Mouse (Mus musculus): ENCODE measurements around the gene Chd9. TPM values are rescaled to one million over a fixed set of nuclear protein-coding genes. Genes with fewer than 3 reads are reported as not detected.

The Chd9 gene
- polyA plus RNA-seq, 1 experiment: 882 TPM

GRCm38 (mm10) chr8:90816061-90816882, 11.9 kb upstream of the Chd9 start:
- DNase-seq: no peak
- H3K27me3 ChIP-seq (ENCODE audit: control insufficient read depth, insufficient read depth, low read length): no peaks in the 10 kb centered on the region
- 50% methylated on average over 23 of the region's 23 CpGs for WGBS
- TF ChIP-seq CTCF (IDR thresholded peaks at IDR 0.05; ENCODE audit: borderline replicate concordance, insufficient read depth, low read depth, low read length) (no peak), POLR2A (IDR thresholded peaks at IDR 0.05; ENCODE audit: borderline replicate concordance, insufficient read depth, low read length) (no peak)
- H3K27ac ChIP-seq (ENCODE audit: insufficient read depth, low read length): no peak overlapping the region
- H3K4me1 ChIP-seq (ENCODE audit: control insufficient read depth, insufficient read depth, low read length): no peaks in the 10 kb centered on the region
- H3K4me3 ChIP-seq (replicated peaks; ENCODE audit: insufficient read depth, low read depth, low read length): peak overlapping the region; percentile 21

GRCm38 (mm10) chr8:90817293-90817692, 10.9 kb upstream of the Chd9 start, which contains the start of gene Gm19935:
Gene Gm19935 (minus strand): TSS chr8:90817393.
- WGBS: 81% methylated on average over 2 of the region's 2 CpGs

GRCm38 (mm10) chr8:90819561-90820320, 8.4 kb upstream of the Chd9 start:
- 86% methylated on average over 9 of the region's 9 CpGs for WGBS
- no peak for TF ChIP-seq POLR2A (IDR thresholded peaks at IDR 0.05; ENCODE audit: borderline replicate concordance, insufficient read depth, low read length)
- no peak for TF ChIP-seq CTCF (IDR thresholded peaks at IDR 0.05; ENCODE audit: borderline replicate concordance, insufficient read depth, low read depth, low read length)
- H3K27ac ChIP-seq (ENCODE audit: insufficient read depth, low read length): no peak overlapping the region
- no peaks in the 10 kb centered on the region for H3K4me1 ChIP-seq (ENCODE audit: control insufficient read depth, insufficient read depth, low read length)
- DNase-seq: no peak
- H3K4me3 ChIP-seq (replicated peaks; ENCODE audit: insufficient read depth, low read depth, low read length): no peak overlapping the region
- H3K27me3 ChIP-seq (ENCODE audit: control insufficient read depth, insufficient read depth, low read length): no peaks in the 10 kb centered on the region

More at GRCm38 (mm10) chr8:90817293-90817692, 10.9 kb upstream of the Chd9 start, which contains the start of gene Gm19935:
- H3K27me3 ChIP-seq (ENCODE audit: control insufficient read depth, insufficient read depth, low read length): no peaks in the 10 kb centered on the region
- H3K27ac ChIP-seq (ENCODE audit: insufficient read depth, low read length): no peak within 1 kb of the TSS
- peak within 1 kb of the TSS; percentile 21 for H3K4me3 ChIP-seq (replicated peaks; ENCODE audit: insufficient read depth, low read depth, low read length)
- H3K4me1 ChIP-seq (ENCODE audit: control insufficient read depth, insufficient read depth, low read length): no peaks in the 10 kb centered on the region
- TF ChIP-seq POLR2A (IDR thresholded peaks at IDR 0.05; ENCODE audit: borderline replicate concordance, insufficient read depth, low read length) (no peak), CTCF (IDR thresholded peaks at IDR 0.05; ENCODE audit: borderline replicate concordance, insufficient read depth, low read depth, low read length) (no peak)
- no peak for DNase-seq

GRCm38 (mm10) chr8:90820321-90820696, 7.8 kb upstream of the Chd9 start:
- H3K27me3 ChIP-seq (ENCODE audit: control insufficient read depth, insufficient read depth, low read length): no peaks in the 10 kb centered on the region
- no peak overlapping the region for H3K27ac ChIP-seq (ENCODE audit: insufficient read depth, low read length)
- 92% methylated on average over 4 of the region's 4 CpGs for WGBS
- no peak overlapping the region for H3K4me3 ChIP-seq (replicated peaks; ENCODE audit: insufficient read depth, low read depth, low read length)
- no peak for DNase-seq
- no peak for TF ChIP-seq CTCF (IDR thresholded peaks at IDR 0.05; ENCODE audit: borderline replicate concordance, insufficient read depth, low read depth, low read length)
- TF ChIP-seq POLR2A (IDR thresholded peaks at IDR 0.05; ENCODE audit: borderline replicate concordance, insufficient read depth, low read length): no peak
- H3K4me1 ChIP-seq (ENCODE audit: control insufficient read depth, insufficient read depth, low read length): no peaks in the 10 kb centered on the region

DNA sequence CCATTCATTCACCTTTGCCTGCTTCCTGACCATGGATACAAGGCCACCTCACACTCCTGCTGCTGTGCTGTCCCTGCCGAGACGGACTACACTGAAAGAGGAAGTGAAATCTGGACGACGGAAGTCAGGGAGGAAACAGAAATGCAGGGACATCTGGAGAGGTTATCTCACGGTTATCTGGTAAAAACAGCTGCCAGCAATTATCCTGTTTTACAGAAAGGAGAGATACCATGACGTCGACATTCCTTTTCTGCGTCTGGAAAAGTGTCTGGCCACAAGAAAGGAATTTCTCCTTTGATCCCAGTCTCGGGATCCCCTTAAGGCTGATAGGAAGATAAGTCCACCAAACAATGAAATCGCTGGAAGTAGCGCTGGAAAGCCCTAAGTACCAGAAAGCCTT, 5.7 kb upstream of the Chd9 start:
- no peak overlapping the region for H3K4me3 ChIP-seq (replicated peaks; ENCODE audit: insufficient read depth, low read depth, low read length)
- 72% methylated on average over 11 of the region's 11 CpGs for WGBS
- no peak overlapping the region for H3K27ac ChIP-seq (ENCODE audit: insufficient read depth, low read length)
- H3K4me1 ChIP-seq (ENCODE audit: control insufficient read depth, insufficient read depth, low read length): no peaks in the 10 kb centered on the region
- DNase-seq: no peak
- no peak for TF ChIP-seq POLR2A (IDR thresholded peaks at IDR 0.05; ENCODE audit: borderline replicate concordance, insufficient read depth, low read length)
- no peak for TF ChIP-seq CTCF (IDR thresholded peaks at IDR 0.05; ENCODE audit: borderline replicate concordance, insufficient read depth, low read depth, low read length)
- H3K27me3 ChIP-seq (ENCODE audit: control insufficient read depth, insufficient read depth, low read length): no peaks in the 10 kb centered on the region

- no peak for DNase-seq
- WGBS: 88% methylated on average over 9 of the region's 9 CpGs
- Histone ChIP-seq H3K27me3 (ENCODE audit: control insufficient read depth, insufficient read depth, low read length) (no peaks in the 10 kb centered on the region), H3K27ac (ENCODE audit: insufficient read depth, low read length) (no peak overlapping the region), H3K4me3 (replicated peaks; ENCODE audit: insufficient read depth, low read depth, low read length) (no peak overlapping the region), H3K4me1 (ENCODE audit: control insufficient read depth, insufficient read depth, low read length) (no peaks in the 10 kb centered on the region; the same call in 1 of the 2 replicates)
- no peak for TF ChIP-seq POLR2A (IDR thresholded peaks at IDR 0.05; ENCODE audit: borderline replicate concordance, insufficient read depth, low read length)
- no peak for TF ChIP-seq CTCF (IDR thresholded peaks at IDR 0.05; ENCODE audit: borderline replicate concordance, insufficient read depth, low read depth, low read length)
Measured at GRCm38 (mm10) chr8:90825459-90825871, 2.7 kb upstream of the Chd9 start.

DNA sequence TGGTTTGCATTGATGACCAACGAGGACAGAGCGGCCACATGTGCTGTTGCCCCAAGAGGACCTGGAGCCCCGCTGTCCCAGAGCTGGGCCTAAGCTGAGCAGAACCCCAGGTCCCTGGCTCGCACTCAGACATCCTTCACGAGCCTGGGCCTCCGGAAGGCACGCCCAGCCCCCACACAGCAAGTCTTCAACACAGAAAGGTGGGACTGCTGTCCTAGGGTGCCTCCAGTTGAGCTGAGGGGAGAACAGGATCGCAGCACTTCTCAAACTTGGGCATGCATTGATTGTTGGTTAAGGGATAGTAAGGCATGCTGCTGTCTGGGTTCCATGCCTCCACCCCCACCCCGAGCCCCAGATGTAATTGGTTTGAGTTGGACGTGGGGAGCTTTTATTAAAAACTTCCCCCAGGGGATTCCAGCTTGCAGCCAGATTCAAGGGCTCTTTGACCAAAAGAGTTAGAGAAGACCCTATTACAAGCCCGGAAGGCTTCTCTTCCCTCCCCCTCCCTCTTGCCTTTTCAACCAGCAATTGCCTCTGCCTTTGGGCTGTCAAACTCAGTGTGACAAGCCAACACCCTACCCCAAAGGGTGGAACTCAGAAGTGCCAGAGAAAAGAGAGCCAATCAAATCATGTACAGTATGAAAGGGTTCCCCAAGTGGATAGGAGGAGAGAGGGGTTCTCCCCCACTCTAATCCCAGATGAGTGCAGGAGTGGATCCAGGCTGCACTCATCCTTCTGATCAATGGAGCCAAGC, 1.0 kb downstream of the Chd9 start:
- H3K27me3 ChIP-seq (ENCODE audit: control insufficient read depth, insufficient read depth, low read length): no peaks in the 10 kb centered on the region
- peak overlapping the region; percentile 88 for H3K4me3 ChIP-seq (replicated peaks; ENCODE audit: insufficient read depth, low read depth, low read length)
- H3K4me1 ChIP-seq (ENCODE audit: control insufficient read depth, insufficient read depth, low read length): peaks cover 6% of the 10 kb centered on the region
- WGBS: 1% methylated on average over 11 of the region's 11 CpGs
- no peak for TF ChIP-seq POLR2A (IDR thresholded peaks at IDR 0.05; ENCODE audit: borderline replicate concordance, insufficient read depth, low read length)
- TF ChIP-seq CTCF (IDR thresholded peaks at IDR 0.05; ENCODE audit: borderline replicate concordance, insufficient read depth, low read depth, low read length): no peak
- peak overlapping the region; percentile 93 for H3K27ac ChIP-seq (ENCODE audit: insufficient read depth, low read length)
- DNase-seq: peak; percentile 37 to 48

Data from cerebellum, adult 2 months (tissue).